ENCODE assay signal across 10 mouse cellular contexts in the genomic region with DNA sequence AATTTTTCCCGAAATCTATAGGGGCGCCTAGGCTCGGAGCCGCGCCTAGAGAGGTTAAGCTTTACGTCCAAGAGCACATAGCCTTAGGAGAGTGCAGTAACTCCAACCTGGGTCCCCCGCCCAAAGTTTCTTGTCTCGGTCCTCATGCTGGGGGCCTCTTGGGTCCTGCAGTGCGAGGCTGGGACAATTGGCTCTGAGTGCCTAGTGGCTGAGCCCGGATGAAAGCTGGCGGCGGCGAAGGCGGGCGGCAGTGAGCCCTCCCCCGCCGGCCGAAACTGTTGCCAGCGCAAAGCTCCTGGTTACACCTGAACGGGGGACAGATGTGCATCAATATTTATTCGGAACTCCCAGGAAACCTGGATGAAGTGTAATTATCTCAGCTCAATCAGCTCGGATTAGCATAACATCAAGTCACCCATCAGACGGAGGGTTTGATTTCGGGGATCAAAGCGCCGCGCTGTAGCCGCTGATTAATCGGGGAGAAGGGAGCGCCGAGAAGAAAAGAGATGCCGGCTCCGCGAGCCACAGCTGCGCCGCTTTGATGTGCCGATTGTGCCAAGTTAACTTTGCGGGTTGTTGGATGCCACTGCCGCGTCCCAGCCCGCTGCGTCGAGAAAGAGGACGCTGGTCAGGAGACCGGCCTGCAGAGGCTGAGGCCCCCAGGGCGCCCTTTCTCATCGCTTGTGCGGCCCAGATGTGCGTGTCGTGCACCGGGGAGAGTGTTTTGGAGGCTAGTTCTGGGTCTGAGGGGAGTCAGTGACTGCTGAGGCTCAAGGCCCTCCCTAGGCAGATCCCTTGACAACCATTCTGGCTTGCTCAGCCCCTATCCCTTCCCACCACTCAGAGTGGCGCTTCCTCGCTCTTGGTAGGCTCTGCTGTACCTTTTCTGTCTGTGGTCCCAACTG.
DNase-seq lines count a peak whose midpoint lies in the region; ATAC-seq and TF ChIP-seq lines count a peak whose summit lies in the region.
"Had no signal": no experiment of that assay in that cellular context is flagged by ENCODE, and none has a peak within 500 bp of the region (broad histone marks: within the 10 kb centered on the region; RNA-seq: fewer than 3 reads in every experiment).

No protein-coding gene starts in this region.

- no peak overlapping the region for H3K27ac ChIP-seq in heart, embryonic 15.5 days
- H3K27ac ChIP-seq in forebrain, embryonic 14.5 days (ENCODE audit: low read depth, low read length): peak overlapping the region; percentile 63
- H3K27ac ChIP-seq in liver, postnatal 0 days (ENCODE audit: low read depth): no peak overlapping the region

- H3K9ac ChIP-seq in heart, embryonic 15.5 days: no peak overlapping the region
- peak overlapping the region; percentile 35; the same call in 1 of the 2 replicates for H3K9ac ChIP-seq in forebrain, embryonic 14.5 days (ENCODE audit: low read length)
- H3K9ac ChIP-seq in liver, postnatal 0 days (replicated peaks): no peak overlapping the region

- no peak for ATAC-seq in heart, embryonic 15.5 days (replicated peaks; ENCODE audit: insufficient number of reproducible peaks, insufficient read depth, low FRiP score, low read depth)
- ATAC-seq in forebrain, embryonic 14.5 days: peak; percentile 67
- no peak for ATAC-seq in liver, postnatal 0 days
- ATAC-seq in erythroid progenitor cell, adult 5-6 weeks (replicated peaks; ENCODE audit: low FRiP score, poor library complexity, severe bottlenecking): no peak

- WGBS in heart, embryonic 15.5 days: 1% methylated on average over 53 of the region's 53 CpGs
- WGBS in forebrain, embryonic 14.5 days: under 1% methylated on average over 53 of the region's 53 CpGs
- WGBS in liver, postnatal 0 days (ENCODE audit: insufficient replicate concordance): 3% methylated on average over 49 of the region's 53 CpGs

- peaks cover 74% of the 10 kb centered on the region for H3K27me3 ChIP-seq in heart, embryonic 15.5 days
- peaks cover 32% of the 10 kb centered on the region for H3K27me3 ChIP-seq in forebrain, embryonic 14.5 days (replicated peaks; ENCODE audit: control insufficient read depth, insufficient read depth, low read length)
- H3K27me3 ChIP-seq in liver, postnatal 0 days (ENCODE audit: insufficient read depth, low read length): peaks cover 37% of the 10 kb centered on the region

- peak overlapping the region; percentile 52 for H3K4me2 ChIP-seq in heart, embryonic 15.5 days
- peak overlapping the region; percentile 59 for H3K4me2 ChIP-seq in forebrain, embryonic 14.5 days (ENCODE audit: low read length)
- peak overlapping the region; percentile 19; the same call in 1 of the 2 replicates for H3K4me2 ChIP-seq in liver, postnatal 0 days (ENCODE audit: low read depth, low read length)

- TF ChIP-seq EP300 in liver, postnatal 0 days (IDR thresholded peaks at IDR 0.05; ENCODE audit: low read depth): no peak

- no peaks in the 10 kb centered on the region for H3K9me3 ChIP-seq in heart, embryonic 15.5 days (replicated peaks)
- no peaks in the 10 kb centered on the region for H3K9me3 ChIP-seq in forebrain, embryonic 14.5 days (replicated peaks; ENCODE audit: control insufficient read depth, low read length)
- no peaks in the 10 kb centered on the region for H3K9me3 ChIP-seq in liver, postnatal 0 days (ENCODE audit: low read length)

- H3K4me1 ChIP-seq in heart, embryonic 15.5 days (replicated peaks): peaks cover 10% of the 10 kb centered on the region; the same call in 1 of the 2 replicates
- peaks cover 16% of the 10 kb centered on the region for H3K4me1 ChIP-seq in forebrain, embryonic 14.5 days (ENCODE audit: control insufficient read depth, insufficient read depth, low read length)
- H3K4me1 ChIP-seq in liver, postnatal 0 days (ENCODE audit: insufficient read depth): no peaks in the 10 kb centered on the region

- no peak for TF ChIP-seq CTCF in liver, postnatal 0 days (IDR thresholded peaks at IDR 0.05; ENCODE audit: low read depth)

- H3K36me3 ChIP-seq in heart, embryonic 15.5 days: no peaks in the 10 kb centered on the region
- no peaks in the 10 kb centered on the region for H3K36me3 ChIP-seq in forebrain, embryonic 14.5 days (ENCODE audit: control insufficient read depth, insufficient read depth, low read length)
- H3K36me3 ChIP-seq in liver, postnatal 0 days (replicated peaks; ENCODE audit: insufficient read depth, low read length): no peaks in the 10 kb centered on the region
- H3K36me3 ChIP-seq: G1E had no signal

- DNase-seq in heart, adult 9 months (ENCODE audit: low spot score in 2 of 2): no peak
- DNase-seq in Muller cell, postnatal 12 days (ENCODE audit: inconsistent ontology term): peak; percentile 60
- DNase-seq in forebrain, embryonic 14.5 days (ENCODE audit: low spot score): peak; percentile 80
- no peak for DNase-seq in liver, postnatal 0 days
- DNase-seq in T-cell, adult 2 months (ENCODE audit: low spot score): no peak
- DNase-seq in adipocyte (ENCODE audit: low spot score): no peak

- H3K4me3 ChIP-seq in heart, embryonic 15.5 days: peak overlapping the region; percentile 35
- H3K4me3 ChIP-seq in forebrain, embryonic 14.5 days (ENCODE audit: low read depth, low read length): peak overlapping the region; percentile 28
- no peak overlapping the region for H3K4me3 ChIP-seq in liver, postnatal 0 days (ENCODE audit: low read depth, low read length)
- H3K4me3 ChIP-seq: erythroblast, embryonic 14.5 days had no signal

Comparison
In these comparisons a context has a peak if more than half of its experiments do, and no peak if none do; other contexts are left out.
1. DNase-seq: peak in Muller cell, postnatal 12 days (single experiment) and forebrain, embryonic 14.5 days (single experiment); none in heart, adult 9 months (0 of 2), liver, postnatal 0 days (single experiment), T-cell, adult 2 months (single experiment) and adipocyte (single experiment).
2. Peak in every context shown above with its lines, with median percentiles within 50 percentile points of each other: H3K4me2 ChIP-seq.